Mouse (Mus musculus): ENCODE measurements at regions not wholly inside any gene's neighbourhood (a gene's known extent, or its start where the extent isn't known, plus 50 kb on each side); places are given as distances from the start of the nearest gene placed in this dataset.

DNA sequence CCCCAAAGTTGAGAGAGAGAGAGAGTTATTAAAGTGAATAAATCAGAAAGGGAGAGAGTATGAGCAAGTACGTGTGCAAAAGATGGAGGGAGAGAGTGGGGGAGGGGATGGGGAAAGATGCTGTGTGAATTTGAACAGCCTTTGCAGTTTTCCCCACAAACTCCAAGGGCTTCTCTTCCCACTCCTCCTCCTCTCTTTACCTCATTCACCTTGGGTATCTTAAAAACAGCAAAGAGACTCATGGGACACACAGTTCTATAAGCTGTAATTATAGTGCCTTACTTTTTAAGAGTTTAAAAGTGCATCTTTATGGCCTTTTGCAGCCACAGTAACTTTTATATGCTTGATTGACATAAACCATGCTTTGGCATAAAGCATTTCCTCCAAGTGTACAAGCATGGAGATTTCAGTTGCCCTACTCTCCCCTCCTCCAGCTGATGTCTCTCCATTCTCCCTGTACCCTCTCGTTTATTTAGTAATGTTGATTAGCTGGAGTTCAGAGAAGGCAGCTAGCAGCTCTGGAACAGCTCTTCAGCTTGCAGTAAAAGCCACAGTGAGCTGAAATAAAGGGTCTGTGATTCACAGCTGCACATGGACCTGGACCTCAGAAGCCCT is 156.7 kb downstream of the Tbx18 start:
- TF ChIP-seq ZNF384 (IDR thresholded peaks at IDR 0.05; ENCODE audit: low read depth, low read length) (no peak), MAFK (IDR thresholded peaks at IDR 0.05; ENCODE audit: insufficient read depth, low read depth, low read length) (no peak), CHD2 (IDR thresholded peaks at IDR 0.05; ENCODE audit: low read depth, low read length) (no peak)
